Mouse (Mus musculus): Measurements from ENCODE around the gene Trp53bp1. TPM values are rescaled to one million over a fixed set of nuclear protein-coding genes. Genes with fewer than 3 reads are reported as not detected.

Gene Trp53bp1
- 170 and 193 TPM in 2 replicates for polyA plus RNA-seq (2015; fragmentation: Nextera tagmentation; extraction: Ambion mirVana)

DNA sequence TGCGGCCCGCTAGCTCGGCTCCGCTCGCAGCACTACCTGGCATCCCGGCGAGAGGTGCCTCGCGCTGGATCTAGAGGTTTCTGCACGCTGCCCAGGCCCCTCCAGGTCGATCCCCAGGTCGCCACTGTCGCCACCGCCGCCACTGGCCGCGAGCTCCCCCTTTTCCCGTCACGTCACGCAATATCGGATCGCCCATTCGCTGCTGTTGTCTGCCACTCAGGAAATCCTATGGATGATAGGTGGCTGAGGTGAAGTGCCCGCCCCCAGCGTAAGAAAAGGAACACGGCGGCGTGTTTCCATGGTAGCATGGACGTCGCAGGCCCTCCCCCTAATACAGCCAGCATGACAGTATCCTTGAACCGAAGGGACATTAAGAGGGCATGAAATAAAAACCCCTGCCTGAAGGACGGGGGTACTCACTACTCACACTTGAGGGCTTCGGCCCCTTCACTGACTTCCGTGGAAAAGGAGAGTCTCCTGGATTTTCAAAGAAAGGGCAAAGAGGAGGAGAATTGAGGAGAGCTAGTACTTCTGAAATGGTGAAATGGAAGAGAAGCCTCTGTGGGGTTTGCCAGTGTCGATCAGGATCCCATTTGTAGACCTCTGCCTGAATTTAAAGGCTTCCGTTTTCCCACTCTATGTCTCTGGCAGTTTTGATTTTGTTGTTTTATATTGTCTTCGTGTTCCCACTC lies at the start of gene Trp53bp1:
Trp53bp1 (minus strand) TSS at position 172 of the 692 bp plus-strand sequence.
- Histone ChIP-seq H3K27ac (ENCODE audit: low read length) (peak within 1 kb of the TSS; percentile 98), H3K9ac (ENCODE audit: low read depth, low read length) (peak within 1 kb of the TSS; percentile 92), H3K4me2 (ENCODE audit: low read length) (peak within 1 kb of the TSS; percentile 74), H3K36me3 (ENCODE audit: control insufficient read depth, insufficient read depth, low read length) (peaks cover 10% of the 10 kb centered on the region), H3K27me3 (ENCODE audit: control insufficient read depth, insufficient read depth, low read depth, low read length) (no peaks in the 10 kb centered on the region), H3K9me3 (replicated peaks; ENCODE audit: control insufficient read depth, low read length, poor library complexity, severe bottlenecking) (no peaks in the 10 kb centered on the region), H3K4me1 (ENCODE audit: control insufficient read depth, insufficient read depth, low read length) (peaks cover 42% of the 10 kb centered on the region), H3K4me3 (ENCODE audit: low read depth, low read length) (peak within 1 kb of the TSS; percentile 85)
- peak; percentile 99 for ATAC-seq
- under 1% methylated on average over 33 of the region's 37 CpGs for WGBS

- peaks cover 16% of the 10 kb centered on the region for H3K36me3 ChIP-seq (ENCODE audit: control insufficient read depth, insufficient read depth, low read length)
- no peaks in the 10 kb centered on the region for H3K9me3 ChIP-seq (replicated peaks; ENCODE audit: control insufficient read depth, low read length, poor library complexity, severe bottlenecking)
- ATAC-seq: no peak
- 88% methylated on average over 8 of the region's 8 CpGs for WGBS
- H3K4me3 ChIP-seq (ENCODE audit: low read depth, low read length): no peak overlapping the region
- no peak overlapping the region for H3K27ac ChIP-seq (ENCODE audit: low read length)
- no peaks in the 10 kb centered on the region for H3K4me1 ChIP-seq (ENCODE audit: control insufficient read depth, insufficient read depth, low read length)
- no peaks in the 10 kb centered on the region for H3K27me3 ChIP-seq (ENCODE audit: control insufficient read depth, insufficient read depth, low read depth, low read length)
- no peak overlapping the region for H3K4me2 ChIP-seq (ENCODE audit: low read length)
- H3K9ac ChIP-seq (ENCODE audit: low read depth, low read length): no peak overlapping the region
Observed at GRCm38 (mm10) chr2:121316278-121316677, 45.1 kb upstream of the Trp53bp1 start.

DNA sequence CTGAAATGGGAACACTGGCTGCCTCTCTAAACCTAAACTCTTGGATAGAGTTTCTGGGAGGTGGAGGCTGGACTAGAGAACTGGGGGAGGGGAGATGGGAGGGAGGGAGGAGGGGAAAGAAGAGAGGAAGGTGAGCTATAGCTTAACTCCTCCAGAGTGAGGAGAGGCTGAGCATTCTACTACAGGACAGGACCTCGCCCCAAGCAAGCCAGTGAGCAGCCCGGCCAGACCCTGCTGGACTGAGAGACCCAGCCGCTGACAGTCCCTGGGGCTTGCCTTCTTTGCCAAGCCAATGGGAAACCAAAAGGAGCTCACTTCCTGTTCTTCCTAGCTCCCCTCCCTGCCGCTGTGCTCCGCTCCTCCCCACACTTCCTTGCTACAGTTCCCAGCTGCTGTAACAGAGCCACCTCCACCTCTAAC lies 37.8 kb upstream of the Trp53bp1 start:
- H3K4me2 ChIP-seq (ENCODE audit: low read length): no peak overlapping the region
- no peak overlapping the region for H3K4me3 ChIP-seq (ENCODE audit: low read depth, low read length)
- H3K36me3 ChIP-seq (ENCODE audit: control insufficient read depth, insufficient read depth, low read length): peaks cover 29% of the 10 kb centered on the region
- no peak overlapping the region for H3K27ac ChIP-seq (ENCODE audit: low read length)
- H3K9ac ChIP-seq (ENCODE audit: low read depth, low read length): no peak overlapping the region
- no peaks in the 10 kb centered on the region for H3K9me3 ChIP-seq (replicated peaks; ENCODE audit: control insufficient read depth, low read length, poor library complexity, severe bottlenecking)
- H3K27me3 ChIP-seq (ENCODE audit: control insufficient read depth, insufficient read depth, low read depth, low read length): no peaks in the 10 kb centered on the region
- H3K4me1 ChIP-seq (ENCODE audit: control insufficient read depth, insufficient read depth, low read length): no peaks in the 10 kb centered on the region
- ATAC-seq: no peak
- WGBS: 59% methylated on average over 5 of the region's 5 CpGs

- WGBS: 82% methylated on average over 10 of the region's 10 CpGs
- peaks cover 33% of the 10 kb centered on the region for H3K36me3 ChIP-seq (ENCODE audit: control insufficient read depth, insufficient read depth, low read length)
- H3K4me1 ChIP-seq (ENCODE audit: control insufficient read depth, insufficient read depth, low read length): peaks cover 24% of the 10 kb centered on the region
- no peak overlapping the region for H3K27ac ChIP-seq (ENCODE audit: low read length)
- no peaks in the 10 kb centered on the region for H3K9me3 ChIP-seq (replicated peaks; ENCODE audit: control insufficient read depth, low read length, poor library complexity, severe bottlenecking)
- H3K4me2 ChIP-seq (ENCODE audit: low read length): no peak overlapping the region
- no peak for ATAC-seq
- no peaks in the 10 kb centered on the region for H3K27me3 ChIP-seq (ENCODE audit: control insufficient read depth, insufficient read depth, low read depth, low read length)
- H3K9ac ChIP-seq (ENCODE audit: low read depth, low read length): no peak overlapping the region
- no peak overlapping the region for H3K4me3 ChIP-seq (ENCODE audit: low read depth, low read length)
Observed at GRCm38 (mm10) chr2:121300036-121300435, 28.8 kb upstream of the Trp53bp1 start.

GRCm38 (mm10) chr2:121299471-121299870 lies 28.3 kb upstream of the Trp53bp1 start:
- WGBS: 90% methylated on average over 17 of the region's 17 CpGs
- ATAC-seq: no peak
- no peak overlapping the region for H3K4me3 ChIP-seq (ENCODE audit: low read depth, low read length)
- H3K27ac ChIP-seq (ENCODE audit: low read length): no peak overlapping the region
- no peaks in the 10 kb centered on the region for H3K27me3 ChIP-seq (ENCODE audit: control insufficient read depth, insufficient read depth, low read depth, low read length)
- H3K4me2 ChIP-seq (ENCODE audit: low read length): no peak overlapping the region
- H3K36me3 ChIP-seq (ENCODE audit: control insufficient read depth, insufficient read depth, low read length): peaks cover 29% of the 10 kb centered on the region
- peaks cover 30% of the 10 kb centered on the region for H3K4me1 ChIP-seq (ENCODE audit: control insufficient read depth, insufficient read depth, low read length)
- no peak overlapping the region for H3K9ac ChIP-seq (ENCODE audit: low read depth, low read length)
- no peaks in the 10 kb centered on the region for H3K9me3 ChIP-seq (replicated peaks; ENCODE audit: control insufficient read depth, low read length, poor library complexity, severe bottlenecking)

GRCm38 (mm10) chr2:121298131-121298530 lies 26.9 kb upstream of the Trp53bp1 start:
- no peaks in the 10 kb centered on the region for H3K27me3 ChIP-seq (ENCODE audit: control insufficient read depth, insufficient read depth, low read depth, low read length)
- peaks cover 20% of the 10 kb centered on the region for H3K36me3 ChIP-seq (ENCODE audit: control insufficient read depth, insufficient read depth, low read length)
- no peak overlapping the region for H3K9ac ChIP-seq (ENCODE audit: low read depth, low read length)
- ATAC-seq: no peak
- WGBS: 6% methylated on average over 8 of the region's 8 CpGs
- H3K9me3 ChIP-seq (replicated peaks; ENCODE audit: control insufficient read depth, low read length, poor library complexity, severe bottlenecking): no peaks in the 10 kb centered on the region
- no peak overlapping the region for H3K27ac ChIP-seq (ENCODE audit: low read length)
- H3K4me1 ChIP-seq (ENCODE audit: control insufficient read depth, insufficient read depth, low read length): peaks cover 38% of the 10 kb centered on the region
- peak overlapping the region; percentile 92 for H3K4me2 ChIP-seq (ENCODE audit: low read length)
- H3K4me3 ChIP-seq (ENCODE audit: low read depth, low read length): 0 out of 2 replicates have a peak overlapping the region, but pooled peaks have one; percentile 3

GRCm38 (mm10) chr2:121297701-121298100 lies 26.5 kb upstream of the Trp53bp1 start:
- 12% methylated on average over 9 of the region's 9 CpGs for WGBS
- no peak for ATAC-seq
- H3K27ac ChIP-seq (ENCODE audit: low read length): no peak overlapping the region
- no peak overlapping the region for H3K9ac ChIP-seq (ENCODE audit: low read depth, low read length)
- peaks cover 38% of the 10 kb centered on the region for H3K4me1 ChIP-seq (ENCODE audit: control insufficient read depth, insufficient read depth, low read length)
- peak overlapping the region; percentile 92 for H3K4me2 ChIP-seq (ENCODE audit: low read length)
- H3K4me3 ChIP-seq (ENCODE audit: low read depth, low read length): 0 out of 2 replicates have a peak overlapping the region, but pooled peaks have one; percentile 3
- H3K27me3 ChIP-seq (ENCODE audit: control insufficient read depth, insufficient read depth, low read depth, low read length): no peaks in the 10 kb centered on the region
- peaks cover 20% of the 10 kb centered on the region for H3K36me3 ChIP-seq (ENCODE audit: control insufficient read depth, insufficient read depth, low read length)
- H3K9me3 ChIP-seq (replicated peaks; ENCODE audit: control insufficient read depth, low read length, poor library complexity, severe bottlenecking): no peaks in the 10 kb centered on the region

DNA sequence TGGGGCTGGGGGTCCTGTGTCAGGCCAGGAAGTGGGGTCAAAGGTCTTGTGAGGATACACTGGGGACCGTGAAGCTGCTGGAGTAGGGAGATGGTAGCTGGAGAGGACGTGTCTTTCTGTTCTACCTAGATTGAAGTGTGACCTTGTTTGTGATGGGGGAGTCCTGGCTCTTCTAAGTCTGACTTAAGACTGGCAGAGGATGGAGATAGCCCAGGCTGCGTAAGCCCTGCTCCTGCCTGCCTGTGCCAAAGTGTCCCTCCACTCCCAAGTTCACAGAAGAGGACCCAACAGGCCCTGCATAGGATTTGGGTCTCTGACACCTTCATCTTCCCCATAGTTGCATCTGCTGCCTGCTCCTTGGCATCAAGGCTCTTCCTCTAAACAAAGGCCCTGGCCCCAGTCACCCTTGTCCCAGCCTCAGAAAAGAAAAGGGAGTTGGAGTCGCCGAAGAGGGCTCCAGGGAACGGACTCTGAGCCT lies 25.6 kb upstream of the Trp53bp1 start:
- peak overlapping the region; percentile 87 for H3K27ac ChIP-seq (ENCODE audit: low read length)
- peak overlapping the region; percentile 74 for H3K9ac ChIP-seq (ENCODE audit: low read depth, low read length)
- peak overlapping the region; percentile 92 for H3K4me2 ChIP-seq (ENCODE audit: low read length)
- H3K36me3 ChIP-seq (ENCODE audit: control insufficient read depth, insufficient read depth, low read length): peaks cover 13% of the 10 kb centered on the region
- 15% methylated on average over 6 of the region's 6 CpGs for WGBS
- no peaks in the 10 kb centered on the region for H3K27me3 ChIP-seq (ENCODE audit: control insufficient read depth, insufficient read depth, low read depth, low read length)
- peak overlapping the region; percentile 62 for H3K4me3 ChIP-seq (ENCODE audit: low read depth, low read length)
- H3K4me1 ChIP-seq (ENCODE audit: control insufficient read depth, insufficient read depth, low read length): peaks cover 38% of the 10 kb centered on the region
- ATAC-seq: no peak
- no peaks in the 10 kb centered on the region for H3K9me3 ChIP-seq (replicated peaks; ENCODE audit: control insufficient read depth, low read length, poor library complexity, severe bottlenecking)
